ENCODE assay signal across 11 mouse cellular contexts in the genomic region with DNA sequence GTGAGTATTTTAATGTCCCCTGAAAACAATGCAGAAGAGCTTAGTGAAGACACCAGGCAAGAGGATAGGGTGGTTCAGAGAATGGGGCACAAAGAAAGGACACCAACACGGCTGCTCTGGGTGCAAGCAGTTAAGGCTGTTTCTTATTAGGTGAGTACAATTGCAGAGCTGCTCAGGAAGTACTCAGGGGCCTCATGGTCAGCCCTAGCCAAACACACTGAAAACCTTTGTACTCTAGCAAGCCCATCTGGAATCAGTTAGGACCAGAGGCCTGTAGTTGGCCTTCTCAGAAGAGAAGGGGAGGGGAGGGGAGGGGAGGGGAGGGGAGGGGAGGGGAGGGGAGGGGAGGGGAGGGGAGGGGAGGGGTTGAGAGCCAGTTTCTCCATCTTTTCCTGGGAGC. TPM values are rescaled to one million over a fixed set of nuclear protein-coding genes. Genes with fewer than 3 reads are reported as not detected.
DNase-seq lines count a peak whose midpoint lies in the region; ATAC-seq lines count a peak whose summit lies in the region.
"Had no signal": no experiment of that assay in that cellular context is flagged by ENCODE, and none has a peak within 500 bp of the region (broad histone marks: within the 10 kb centered on the region; RNA-seq: fewer than 3 reads in every experiment).

No protein-coding gene starts in this region.

- H3K4me1 ChIP-seq in embryonic facial prominence, embryonic 13.5 days, result peaks cover 77% of the 10 kb centered on the region
- peaks cover 19% of the 10 kb centered on the region for H3K4me1 ChIP-seq in hindbrain, embryonic 13.5 days (replicated peaks)
- peaks cover 23% of the 10 kb centered on the region for H3K4me1 ChIP-seq in midbrain, embryonic 16.5 days (ENCODE audit: control insufficient read depth, insufficient read depth, low read length)

- no peaks in the 10 kb centered on the region for H3K27me3 ChIP-seq in embryonic facial prominence, embryonic 13.5 days
- H3K27me3 ChIP-seq in hindbrain, embryonic 13.5 days, result no peaks in the 10 kb centered on the region
- no peaks in the 10 kb centered on the region for H3K27me3 ChIP-seq in midbrain, embryonic 16.5 days (ENCODE audit: control insufficient read depth, insufficient read depth, low read depth, low read length)
- H3K27me3 ChIP-seq: liver, embryonic 13.5 days had no signal

- DNase-seq in heart, adult 9 months (ENCODE audit: low spot score in 2 of 2), result peak; percentile 26 to 34
- no peak for DNase-seq in heart, postnatal 25 days (ENCODE audit: low spot score)
- DNase-seq in testis, postnatal 14 days (ENCODE audit: low spot score), result no peak
- DNase-seq in spleen, postnatal 36 days (ENCODE audit: low spot score in 2 of 2), result no peak
- DNase-seq: liver, embryonic 13.5 days; thymus, adult 2 months had no signal

- H3K9ac ChIP-seq in embryonic facial prominence, embryonic 13.5 days, result no peak overlapping the region
- H3K9ac ChIP-seq in hindbrain, embryonic 13.5 days, result no peak overlapping the region
- H3K9ac ChIP-seq in midbrain, embryonic 16.5 days (ENCODE audit: low read depth, low read length), result no peak overlapping the region
- H3K9ac ChIP-seq: liver, embryonic 13.5 days had no signal

- intact Hi-C loops in heart, postnatal 25 days (cut with DNase I), result loop anchor here (5.0 kb wide), 1 partner anchor 83 kb away; no protein-coding TSS in a partner anchor

- H3K36me3 ChIP-seq in embryonic facial prominence, embryonic 13.5 days, result no peaks in the 10 kb centered on the region
- H3K36me3 ChIP-seq in hindbrain, embryonic 13.5 days, result no peaks in the 10 kb centered on the region
- no peaks in the 10 kb centered on the region for H3K36me3 ChIP-seq in midbrain, embryonic 16.5 days (ENCODE audit: control insufficient read depth, insufficient read depth, low read length)
- H3K36me3 ChIP-seq: liver, embryonic 13.5 days had no signal

- 17% methylated on average over 1 of the region's 1 CpGs for WGBS in embryonic facial prominence, embryonic 13.5 days
- 30% methylated on average over 1 of the region's 1 CpGs for WGBS in hindbrain, embryonic 13.5 days
- WGBS in midbrain, embryonic 16.5 days, result 14% methylated on average over 1 of the region's 1 CpGs

- peak; percentile 78 for ATAC-seq in embryonic facial prominence, embryonic 13.5 days (ENCODE audit: insufficient number of reproducible peaks, insufficient read depth, low FRiP score, low TSS enrichment, low read depth)
- ATAC-seq in hindbrain, embryonic 13.5 days (ENCODE audit: low FRiP score), result no peak
- no peak for ATAC-seq in midbrain, embryonic 16.5 days
- ATAC-seq in erythroblast, adult 5-6 weeks (replicated peaks; ENCODE audit: low FRiP score, poor library complexity, severe bottlenecking), result no peak
- ATAC-seq: CD4-positive, CD25-positive, alpha-beta regulatory T cell, adult 4 months had no signal

- H3K4me2 ChIP-seq in embryonic facial prominence, embryonic 13.5 days, result peak overlapping the region; percentile 30
- no peak overlapping the region for H3K4me2 ChIP-seq in hindbrain, embryonic 13.5 days
- H3K4me2 ChIP-seq in midbrain, embryonic 16.5 days (ENCODE audit: low read length), result no peak overlapping the region
- H3K4me2 ChIP-seq: liver, embryonic 13.5 days had no signal

- H3K9me3 ChIP-seq in embryonic facial prominence, embryonic 13.5 days, result no peaks in the 10 kb centered on the region
- H3K9me3 ChIP-seq in hindbrain, embryonic 13.5 days, result no peaks in the 10 kb centered on the region
- H3K9me3 ChIP-seq in midbrain, embryonic 16.5 days (replicated peaks; ENCODE audit: control insufficient read depth, low read length, poor library complexity, severe bottlenecking), result no peaks in the 10 kb centered on the region
- H3K9me3 ChIP-seq: liver, embryonic 13.5 days had no signal

- H3K4me3 ChIP-seq in embryonic facial prominence, embryonic 13.5 days, result no peak overlapping the region
- no peak overlapping the region for H3K4me3 ChIP-seq in hindbrain, embryonic 13.5 days
- no peak overlapping the region for H3K4me3 ChIP-seq in midbrain, embryonic 16.5 days (ENCODE audit: low read depth, low read length)
- H3K4me3 ChIP-seq: liver, embryonic 13.5 days had no signal

- peak overlapping the region; percentile 96 for H3K27ac ChIP-seq in embryonic facial prominence, embryonic 13.5 days
- H3K27ac ChIP-seq in hindbrain, embryonic 13.5 days, result 0 out of 2 replicates have a peak overlapping the region, but pooled peaks have one; percentile 48
- peak overlapping the region; percentile 26; the same call in 1 of the 2 replicates for H3K27ac ChIP-seq in midbrain, embryonic 16.5 days (ENCODE audit: low read length)
- H3K27ac ChIP-seq: liver, embryonic 13.5 days had no signal

RNA-seq across cellular contexts. Expression of gene Rbfox2, which starts 52.2 kb away (rescaled TPM):
- total RNA-seq in heart, postnatal 25 days (2021), result 100 to 1,000 TPM; 111 to 117 TPM
- 57.8 and 66.7 TPM in 2 replicates for polyA plus RNA-seq in embryonic facial prominence, embryonic 13.5 days (2015; fragmentation: Nextera tagmentation; extraction: Ambion mirVana)
- polyA plus RNA-seq in hindbrain, embryonic 13.5 days (2015; fragmentation: Nextera tagmentation; extraction: Ambion mirVana), result 158 and 159 TPM in 2 replicates
- polyA plus RNA-seq in midbrain, embryonic 16.5 days (2015; fragmentation: Nextera tagmentation; extraction: Ambion mirVana), result 165 and 177 TPM in 2 replicates
- total RNA-seq in erythroblast, adult 5-6 weeks (2015; ENCODE audit: low replicate concordance), result not detected in 2 replicates
- total RNA-seq in erythroblast, adult 5-6 weeks (2017; ENCODE audit: low replicate concordance), result not detected in 2 replicates
- polyA plus RNA-seq: CD4-positive, CD25-positive, alpha-beta regulatory T cell, adult 4 months had no signal

Comparison
In these comparisons a context has a peak if more than half of its experiments do, and no peak if none do; other contexts are left out.
1. DNase-seq: peak in heart, adult 9 months (2 of 2); none in heart, postnatal 25 days (single experiment), testis, postnatal 14 days (single experiment) and spleen, postnatal 36 days (0 of 2).
2. H3K27ac ChIP-seq: peak in every context shown above with its lines; median percentile 96 in embryonic facial prominence, embryonic 13.5 days; 48 in hindbrain, embryonic 13.5 days; 26 in midbrain, embryonic 16.5 days.